Mouse (Mus musculus): Measurements from ENCODE around the gene Olfr338. TPM values are rescaled to one million over a fixed set of nuclear protein-coding genes. Genes with fewer than 3 reads are reported as not detected.
"Not testable (repeated sequence)": the region's sequence is repeated elsewhere in the genome, so short reads cannot be mapped to it uniquely, and the experiment has no call there.

Olfr338 gene
- polyA plus RNA-seq (2015; fragmentation: Nextera tagmentation; extraction: Ambion mirVana) = not detected in 2 replicates

- ATAC-seq (ENCODE audit: extremely low read depth, insufficient number of reproducible peaks, low FRiP score, low TSS enrichment) = no peak
- no peaks in the 10 kb centered on the region for H3K27me3 ChIP-seq (replicated peaks)
- H3K4me2 ChIP-seq = no peak within 1 kb of the TSS
- no peak within 1 kb of the TSS for H3K9ac ChIP-seq
- no peak within 1 kb of the TSS for H3K4me3 ChIP-seq
- H3K36me3 ChIP-seq = no peaks in the 10 kb centered on the region
- no peaks in the 10 kb centered on the region for H3K4me1 ChIP-seq
- H3K9me3 ChIP-seq = peaks cover 15% of the 10 kb centered on the region
- no peak within 1 kb of the TSS for H3K27ac ChIP-seq (replicated peaks)
Observed at GRCm38 (mm10) chr2:36373219-36373618, at the start of gene Olfr338. TSS of gene Olfr338 (plus strand) at chr2:36373519.

- not testable (repeated sequence) for H3K9ac ChIP-seq; H3K27ac ChIP-seq (replicated peaks); H3K4me2 ChIP-seq; H3K36me3 ChIP-seq; H3K9me3 ChIP-seq; H3K4me1 ChIP-seq; H3K27me3 ChIP-seq (replicated peaks); H3K4me3 ChIP-seq; ATAC-seq (ENCODE audit: extremely low read depth, insufficient number of reproducible peaks, low FRiP score, low TSS enrichment)
- 84% methylated on average over 3 of the region's 3 CpGs for WGBS
Observed at GRCm38 (mm10) chr2:36415174-36415573, 41.9 kb downstream of the Olfr338 start.

- not testable (repeated sequence) for H3K4me1 ChIP-seq; H3K36me3 ChIP-seq; H3K27ac ChIP-seq (replicated peaks); H3K9ac ChIP-seq; H3K4me3 ChIP-seq; H3K9me3 ChIP-seq; H3K27me3 ChIP-seq (replicated peaks); H3K4me2 ChIP-seq; ATAC-seq (ENCODE audit: extremely low read depth, insufficient number of reproducible peaks, low FRiP score, low TSS enrichment)
- WGBS = 75% methylated on average over 7 of the region's 7 CpGs
Observed at GRCm38 (mm10) chr2:36415591-36415990, 42.3 kb downstream of the Olfr338 start.

- Histone ChIP-seq H3K4me2 (no peak within 1 kb of the TSS), H3K27ac (replicated peaks) (no peak within 1 kb of the TSS), H3K4me1 (no peaks in the 10 kb centered on the region), H3K9me3 (peaks cover 7% of the 10 kb centered on the region; the same call in 1 of the 2 replicates), H3K4me3 (no peak within 1 kb of the TSS), H3K9ac (no peak within 1 kb of the TSS), H3K27me3 (replicated peaks) (no peaks in the 10 kb centered on the region), H3K36me3 (no peaks in the 10 kb centered on the region)
- 68% methylated on average over 3 of the region's 3 CpGs for WGBS
- no peak for ATAC-seq (ENCODE audit: extremely low read depth, insufficient number of reproducible peaks, low FRiP score, low TSS enrichment)
Observed at GRCm38 (mm10) chr2:36418647-36419046, 45.3 kb downstream of the Olfr338 start, which contains the start of gene Olfr339. TSS of gene Olfr339 (plus strand) at chr2:36418947.

Other genes starting within 250 kb of the Olfr338 start
- gene Mrrf, start 237.1 kb upstream of the Olfr338 start, polyA plus RNA-seq (2015; fragmentation: Nextera tagmentation; extraction: Ambion mirVana) = 29.8 and 36.0 TPM in 2 replicates
- 52.0 and 53.9 TPM in 2 replicates for gene Rbm18, start 236.7 kb upstream of the Olfr338 start, polyA plus RNA-seq (2015; fragmentation: Nextera tagmentation; extraction: Ambion mirVana)
- gene Ptgs1, start 143.1 kb upstream of the Olfr338 start, polyA plus RNA-seq (2015; fragmentation: Nextera tagmentation; extraction: Ambion mirVana) = 23.3 and 25.2 TPM in 2 replicates
- gene Olfr339, start 45.4 kb downstream of the Olfr338 start, polyA plus RNA-seq (2015; fragmentation: Nextera tagmentation; extraction: Ambion mirVana) = not detected in 2 replicates
- not detected in 2 replicates for gene Olfr340, start 79.1 kb downstream of the Olfr338 start, polyA plus RNA-seq (2015; fragmentation: Nextera tagmentation; extraction: Ambion mirVana)
- not detected in 2 replicates for gene Olfr341, start 108.9 kb downstream of the Olfr338 start, polyA plus RNA-seq (2015; fragmentation: Nextera tagmentation; extraction: Ambion mirVana)
- not detected in 2 replicates for gene Olfr342, start 151.5 kb downstream of the Olfr338 start, polyA plus RNA-seq (2015; fragmentation: Nextera tagmentation; extraction: Ambion mirVana)
- gene Olfr344, start 193.1 kb downstream of the Olfr338 start, polyA plus RNA-seq (2015; fragmentation: Nextera tagmentation; extraction: Ambion mirVana) = not detected in 2 replicates